Mouse (Mus musculus): ENCODE results near the gene Hrh2. TPM values are rescaled to one million over a fixed set of nuclear protein-coding genes. Genes with fewer than 3 reads are reported as not detected.

Gene Hrh2
- polyA plus RNA-seq, 1 experiment from 2014 or later = 1.2 TPM

GRCm38 (mm10) chr13:54277406-54277805 is 85.5 kb downstream of the Hrh2 start:
- 92% methylated on average over 6 of the region's 6 CpGs for WGBS
- no peaks in the 10 kb centered on the region for H3K27me3 ChIP-seq (ENCODE audit: control insufficient read depth, insufficient read depth, low read depth, low read length)
- no peak overlapping the region for H3K9ac ChIP-seq (ENCODE audit: low read depth, low read length)
- H3K27ac ChIP-seq (ENCODE audit: low read length) = no peak overlapping the region
- no peak overlapping the region for H3K4me3 ChIP-seq (ENCODE audit: low read depth, low read length)
- H3K4me1 ChIP-seq (ENCODE audit: control insufficient read depth, insufficient read depth, low read length) = peaks cover 16% of the 10 kb centered on the region
- no peak for ATAC-seq
- H3K9me3 ChIP-seq (replicated peaks; ENCODE audit: control insufficient read depth, low read length, poor library complexity, severe bottlenecking) = no peaks in the 10 kb centered on the region
- no peak overlapping the region for H3K4me2 ChIP-seq (ENCODE audit: low read length)
- H3K36me3 ChIP-seq (ENCODE audit: control insufficient read depth, insufficient read depth, low read length) = no peaks in the 10 kb centered on the region

DNA sequence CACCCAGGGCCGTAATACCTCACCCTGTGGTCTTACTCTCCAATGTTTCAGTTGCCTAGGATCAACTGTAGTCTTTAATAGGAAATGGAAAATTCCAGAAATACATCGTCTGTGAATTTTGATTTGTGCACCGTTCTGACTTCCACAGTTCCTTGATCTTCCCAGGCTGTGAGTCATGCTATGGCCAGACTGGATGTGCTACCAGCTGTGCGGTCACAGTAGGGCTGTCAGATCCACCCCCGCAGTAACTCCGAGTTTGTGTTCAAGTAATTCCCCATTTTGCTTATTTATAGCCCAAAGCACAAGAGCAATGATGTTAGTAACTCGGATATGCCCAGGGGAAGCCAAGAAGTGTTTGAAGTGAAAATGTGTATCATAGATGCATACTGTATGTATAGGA is 88.4 kb downstream of the Hrh2 start:
- H3K27ac ChIP-seq (ENCODE audit: low read length) = no peak overlapping the region
- no peak overlapping the region for H3K9ac ChIP-seq (ENCODE audit: low read depth, low read length)
- H3K4me3 ChIP-seq (ENCODE audit: low read depth, low read length) = no peak overlapping the region
- H3K9me3 ChIP-seq (replicated peaks; ENCODE audit: control insufficient read depth, low read length, poor library complexity, severe bottlenecking) = no peaks in the 10 kb centered on the region
- 75% methylated on average over 7 of the region's 7 CpGs for WGBS
- peaks cover 24% of the 10 kb centered on the region for H3K4me1 ChIP-seq (ENCODE audit: control insufficient read depth, insufficient read depth, low read length)
- no peaks in the 10 kb centered on the region for H3K36me3 ChIP-seq (ENCODE audit: control insufficient read depth, insufficient read depth, low read length)
- H3K4me2 ChIP-seq (ENCODE audit: low read length) = no peak overlapping the region
- no peaks in the 10 kb centered on the region for H3K27me3 ChIP-seq (ENCODE audit: control insufficient read depth, insufficient read depth, low read depth, low read length)
- ATAC-seq = no peak

DNA sequence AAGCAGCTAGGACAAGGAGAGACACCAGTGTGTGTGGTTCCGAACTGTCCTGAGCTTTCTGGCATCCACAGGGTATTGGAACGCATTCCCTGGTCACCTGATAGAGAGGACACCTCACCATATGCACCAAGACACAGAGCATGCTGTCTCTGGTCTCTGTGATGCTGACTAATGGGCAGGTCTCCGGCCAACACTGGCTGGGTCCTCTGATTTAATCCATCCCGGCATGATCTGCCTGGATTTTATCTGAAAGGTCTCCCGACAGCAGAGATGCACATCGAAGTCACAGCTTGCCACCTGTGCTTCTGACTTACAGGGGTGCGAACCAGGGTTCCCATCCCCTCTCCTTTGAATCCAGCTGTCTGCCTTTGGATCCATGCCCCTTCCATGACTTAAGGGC is 89.2 kb downstream of the Hrh2 start:
- Histone ChIP-seq H3K4me1 (ENCODE audit: control insufficient read depth, insufficient read depth, low read length) (peaks cover 22% of the 10 kb centered on the region), H3K4me2 (ENCODE audit: low read length) (no peak overlapping the region), H3K9ac (ENCODE audit: low read depth, low read length) (0 out of 2 replicates have a peak overlapping the region, but pooled peaks have one; percentile 21), H3K27me3 (ENCODE audit: control insufficient read depth, insufficient read depth, low read depth, low read length) (no peaks in the 10 kb centered on the region), H3K9me3 (replicated peaks; ENCODE audit: control insufficient read depth, low read length, poor library complexity, severe bottlenecking) (no peaks in the 10 kb centered on the region), H3K4me3 (ENCODE audit: low read depth, low read length) (no peak overlapping the region), H3K36me3 (ENCODE audit: control insufficient read depth, insufficient read depth, low read length) (no peaks in the 10 kb centered on the region), H3K27ac (ENCODE audit: low read length) (peak overlapping the region; percentile 8; the same call in 1 of the 2 replicates)
- no peak for ATAC-seq
- WGBS = 69% methylated on average over 7 of the region's 7 CpGs

DNA sequence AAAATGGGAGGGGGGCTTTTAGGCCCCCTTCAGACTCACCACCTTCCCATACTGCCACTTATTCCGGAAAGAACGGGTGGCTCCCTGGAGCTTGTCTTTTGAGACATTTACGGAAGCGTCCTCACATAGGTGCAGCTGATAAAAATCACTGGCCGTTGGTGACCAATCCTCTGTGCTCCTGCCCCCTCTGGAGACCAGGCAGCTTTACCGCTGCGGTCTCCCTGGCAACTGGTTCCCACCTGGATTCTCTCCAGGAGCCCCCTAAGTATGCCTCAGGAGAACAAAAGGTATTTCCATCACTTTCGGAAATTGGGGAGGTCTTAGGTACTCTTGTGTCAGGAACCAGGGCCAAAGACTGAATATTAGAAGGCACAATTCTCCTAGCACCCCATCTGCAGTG is 89.7 kb downstream of the Hrh2 start:
- ATAC-seq = peak; percentile 47
- WGBS = 17% methylated on average over 8 of the region's 8 CpGs
- Histone ChIP-seq H3K27ac (ENCODE audit: low read length) (peak overlapping the region; percentile 8; the same call in 1 of the 2 replicates), H3K4me2 (ENCODE audit: low read length) (no peak overlapping the region; the same call in 1 of the 2 replicates), H3K27me3 (ENCODE audit: control insufficient read depth, insufficient read depth, low read depth, low read length) (no peaks in the 10 kb centered on the region), H3K4me3 (ENCODE audit: low read depth, low read length) (no peak overlapping the region), H3K9me3 (replicated peaks; ENCODE audit: control insufficient read depth, low read length, poor library complexity, severe bottlenecking) (no peaks in the 10 kb centered on the region), H3K9ac (ENCODE audit: low read depth, low read length) (no peak overlapping the region), H3K36me3 (ENCODE audit: control insufficient read depth, insufficient read depth, low read length) (no peaks in the 10 kb centered on the region), H3K4me1 (ENCODE audit: control insufficient read depth, insufficient read depth, low read length) (peaks cover 22% of the 10 kb centered on the region)

DNA sequence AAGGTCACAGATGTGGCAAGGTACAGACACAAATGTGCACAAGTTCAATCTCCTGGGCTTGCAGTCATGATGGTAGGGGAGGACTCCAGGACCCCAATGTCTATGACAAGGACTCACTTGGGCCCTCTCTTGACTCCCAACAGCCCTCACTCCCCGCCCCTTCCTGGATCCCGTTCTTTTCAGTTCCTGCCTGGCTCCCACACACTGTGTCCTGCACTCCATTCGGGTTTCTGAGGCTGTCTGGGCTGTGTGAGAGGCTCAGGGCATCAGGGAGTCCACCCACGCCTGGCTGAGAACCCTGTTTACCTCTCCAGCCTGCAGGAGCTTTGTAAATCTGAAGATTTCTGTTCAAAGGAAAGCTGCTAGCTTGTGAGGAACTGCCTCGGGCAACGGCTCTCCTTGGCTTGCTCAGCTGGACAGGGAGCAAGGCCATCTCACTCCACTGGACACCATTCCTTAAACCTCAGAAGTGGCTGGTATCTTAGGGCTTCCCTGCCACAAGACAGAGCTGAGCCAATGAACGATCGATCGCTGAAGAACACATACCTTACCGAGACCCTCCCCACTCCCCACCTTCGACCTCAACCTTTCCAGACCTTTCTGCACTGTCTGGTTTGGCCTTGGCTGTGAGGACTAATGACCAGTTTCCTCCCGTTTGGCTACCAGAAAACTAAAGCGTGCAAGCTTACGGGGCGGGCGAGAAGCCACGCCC is 90.4 kb downstream of the Hrh2 start:
- Histone ChIP-seq H3K27ac (ENCODE audit: low read length) (peak overlapping the region; percentile 8), H3K9me3 (replicated peaks; ENCODE audit: control insufficient read depth, low read length, poor library complexity, severe bottlenecking) (no peaks in the 10 kb centered on the region), H3K4me1 (ENCODE audit: control insufficient read depth, insufficient read depth, low read length) (peaks cover 22% of the 10 kb centered on the region), H3K36me3 (ENCODE audit: control insufficient read depth, insufficient read depth, low read length) (no peaks in the 10 kb centered on the region), H3K27me3 (ENCODE audit: control insufficient read depth, insufficient read depth, low read depth, low read length) (no peaks in the 10 kb centered on the region), H3K4me3 (ENCODE audit: low read depth, low read length) (no peak overlapping the region), H3K4me2 (ENCODE audit: low read length) (peak overlapping the region; percentile 48), H3K9ac (ENCODE audit: low read depth, low read length) (peak overlapping the region; percentile 15; the same call in 1 of the 2 replicates)
- peak; percentile 69 for ATAC-seq
- 19% methylated on average over 17 of the region's 17 CpGs for WGBS

- peaks cover 22% of the 10 kb centered on the region for H3K4me1 ChIP-seq (ENCODE audit: control insufficient read depth, insufficient read depth, low read length)
- H3K4me3 ChIP-seq (ENCODE audit: low read depth, low read length) = no peak overlapping the region
- 4% methylated on average over 10 of the region's 10 CpGs for WGBS
- H3K27ac ChIP-seq (ENCODE audit: low read length) = peak overlapping the region; percentile 8
- peak; percentile 61; the same call in 1 of the 2 replicates for ATAC-seq
- no peaks in the 10 kb centered on the region for H3K9me3 ChIP-seq (replicated peaks; ENCODE audit: control insufficient read depth, low read length, poor library complexity, severe bottlenecking)
- no peaks in the 10 kb centered on the region for H3K27me3 ChIP-seq (ENCODE audit: control insufficient read depth, insufficient read depth, low read depth, low read length)
- H3K9ac ChIP-seq (ENCODE audit: low read depth, low read length) = peak overlapping the region; percentile 15; the same call in 1 of the 2 replicates
- H3K36me3 ChIP-seq (ENCODE audit: control insufficient read depth, insufficient read depth, low read length) = no peaks in the 10 kb centered on the region
- H3K4me2 ChIP-seq (ENCODE audit: low read length) = peak overlapping the region; percentile 48
Measured at GRCm38 (mm10) chr13:54282861-54283206, 90.9 kb downstream of the Hrh2 start.

Other genes with a start within 250 kb of the Hrh2 start
- gene Drd1, start 136.4 kb upstream of the Hrh2 start, polyA plus RNA-seq (2015; fragmentation: Nextera tagmentation; extraction: Ambion mirVana) = 3.5 and 5.2 TPM in 2 replicates
- gene Sfxn1, start 120.3 kb upstream of the Hrh2 start, polyA plus RNA-seq (2015; fragmentation: Nextera tagmentation; extraction: Ambion mirVana) = 112 and 119 TPM in 2 replicates
- 25.8 and 30.8 TPM in 2 replicates for gene Cplx2, start 179.2 kb downstream of the Hrh2 start, polyA plus RNA-seq (2015; fragmentation: Nextera tagmentation; extraction: Ambion mirVana)

Data from midbrain, embryonic 16.5 days (tissue).